Mouse (Mus musculus) kidney, postnatal 25 days (tissue): Measurements from ENCODE around the gene Mvp.

Experiments used
- DNase-seq, 2 experiments: peaks; one replicate each; pipeline ENCODE4 v3.0.0; 2021; ENCODE audit warnings: mixed read lengths in 2 of 2

The Mvp gene

DNA sequence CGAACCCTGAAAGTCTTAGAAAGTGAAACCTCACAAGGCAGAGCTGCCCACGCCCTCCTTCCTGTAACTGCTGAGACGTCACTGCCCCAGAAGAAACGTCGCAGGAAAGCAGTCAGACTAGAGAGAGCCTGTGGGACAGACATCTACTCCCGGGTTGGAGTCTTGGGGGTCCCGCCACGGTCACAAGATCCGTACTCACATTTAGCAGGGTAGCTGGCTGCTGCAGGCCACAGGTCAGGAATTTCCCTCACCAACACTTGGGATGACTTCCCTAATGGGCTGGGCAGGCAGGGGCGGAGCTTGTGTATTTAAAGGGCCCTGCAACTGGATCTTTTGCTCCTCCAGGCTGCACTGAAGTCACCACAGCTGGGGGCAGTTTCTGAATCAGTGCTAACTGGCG lies at the start of gene Mvp:
Gene Mvp, minus strand, starts transcription at position 302 of the 400 bp plus-strand sequence.
- DNase-seq: peak; percentile 86 to 90

DNA sequence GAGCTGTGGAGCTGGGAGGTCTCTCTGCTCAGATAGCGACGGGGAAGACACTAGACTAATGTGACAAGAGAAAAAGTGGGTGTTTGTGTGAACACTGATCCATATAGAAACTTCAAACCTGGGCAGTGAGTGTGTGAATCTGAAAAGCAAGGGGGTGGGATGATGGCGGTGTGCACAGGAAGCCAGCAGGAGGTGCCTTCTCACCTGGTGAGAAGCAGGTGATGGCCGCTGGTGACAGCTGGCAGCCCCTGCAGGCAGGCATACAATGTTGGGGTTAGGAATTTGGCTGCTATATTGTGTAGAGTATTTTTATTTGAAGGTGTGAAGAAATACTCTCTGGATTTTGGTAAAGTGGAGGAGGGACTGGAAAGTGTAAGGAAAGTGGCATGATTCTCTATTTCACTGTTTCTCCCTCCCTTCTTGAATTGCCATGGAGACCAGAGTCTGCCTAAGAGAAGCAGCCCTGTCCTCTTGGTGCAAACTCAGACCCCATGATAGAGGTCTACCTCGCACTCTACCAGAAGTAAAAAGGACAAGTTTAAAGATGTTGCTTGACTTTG lies 40.7 kb upstream of the Mvp start:
- no peak for DNase-seq

DNA sequence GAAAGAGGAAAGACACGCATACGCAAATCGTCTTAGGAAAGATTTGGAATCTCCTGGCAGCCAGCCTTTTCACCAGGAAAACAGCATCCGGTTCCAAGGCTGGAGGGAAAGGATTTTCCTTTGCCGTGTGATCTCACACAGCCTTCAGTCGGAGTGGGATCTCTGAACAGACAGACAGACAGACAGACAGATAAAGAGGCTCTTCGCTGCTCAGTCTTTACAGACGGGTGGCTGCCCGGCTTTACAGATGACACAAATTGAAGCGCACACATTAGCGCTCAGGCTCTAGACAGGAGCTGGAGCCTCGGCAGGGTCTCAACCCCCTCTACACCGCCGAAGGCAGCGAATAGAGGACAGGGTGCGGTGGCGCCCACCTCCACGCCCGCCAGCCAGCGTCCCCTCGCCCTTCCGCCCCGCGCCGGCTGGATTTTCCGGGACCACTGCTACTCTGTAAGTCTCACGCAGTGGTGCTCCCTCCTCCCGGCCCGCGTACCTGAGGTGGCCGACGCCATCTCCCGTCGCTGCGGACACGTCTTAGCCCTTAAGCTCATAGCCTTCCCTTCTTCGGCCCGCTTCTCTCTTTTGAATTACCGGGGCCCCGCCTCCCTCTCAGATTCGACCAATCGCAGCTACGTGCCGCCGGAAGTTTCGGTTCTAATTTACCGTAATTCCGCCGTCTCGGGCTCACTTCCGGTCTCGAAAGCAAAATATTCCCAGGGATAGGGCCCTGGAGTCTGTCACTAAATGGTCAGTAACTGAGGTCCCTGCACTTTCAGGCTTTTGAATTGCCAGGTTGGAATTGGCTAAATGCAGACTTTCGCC lies 27.6 kb upstream of the Mvp start, which contains the start of gene Kif22:
Gene Kif22, minus strand, starts transcription at position 621 of the 822 bp plus-strand sequence.
- peak; percentile 92 to 93 for DNase-seq

- peak in 1 of 2 experiments; percentile 26 for DNase-seq
Measured at GRCm38 (mm10) chr7:127031244-127031643, 16.8 kb upstream of the Mvp start.

DNA sequence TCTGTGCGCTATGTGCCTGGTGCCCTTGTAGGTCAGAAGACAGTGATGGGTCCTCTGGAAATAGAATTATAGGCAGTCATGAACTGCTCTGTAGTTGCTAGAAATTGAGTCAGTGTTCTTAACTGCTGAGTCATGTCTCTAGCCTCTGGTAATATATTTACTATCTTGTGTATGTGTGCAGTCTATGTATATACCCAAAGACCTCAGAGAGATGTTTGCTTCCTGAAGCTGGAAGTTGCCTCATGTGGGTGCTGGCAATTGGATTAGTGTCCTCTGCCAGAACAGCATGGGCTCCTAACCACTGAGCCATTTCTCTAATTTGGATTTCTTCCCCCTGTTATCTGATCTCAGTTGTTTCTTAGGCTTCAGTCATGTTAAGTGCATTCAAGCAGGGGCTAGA lies 15.8 kb upstream of the Mvp start:
- DNase-seq: no peak

- DNase-seq: no peak
Measured at GRCm38 (mm10) chr7:127027885-127028284, 13.5 kb upstream of the Mvp start.

DNA sequence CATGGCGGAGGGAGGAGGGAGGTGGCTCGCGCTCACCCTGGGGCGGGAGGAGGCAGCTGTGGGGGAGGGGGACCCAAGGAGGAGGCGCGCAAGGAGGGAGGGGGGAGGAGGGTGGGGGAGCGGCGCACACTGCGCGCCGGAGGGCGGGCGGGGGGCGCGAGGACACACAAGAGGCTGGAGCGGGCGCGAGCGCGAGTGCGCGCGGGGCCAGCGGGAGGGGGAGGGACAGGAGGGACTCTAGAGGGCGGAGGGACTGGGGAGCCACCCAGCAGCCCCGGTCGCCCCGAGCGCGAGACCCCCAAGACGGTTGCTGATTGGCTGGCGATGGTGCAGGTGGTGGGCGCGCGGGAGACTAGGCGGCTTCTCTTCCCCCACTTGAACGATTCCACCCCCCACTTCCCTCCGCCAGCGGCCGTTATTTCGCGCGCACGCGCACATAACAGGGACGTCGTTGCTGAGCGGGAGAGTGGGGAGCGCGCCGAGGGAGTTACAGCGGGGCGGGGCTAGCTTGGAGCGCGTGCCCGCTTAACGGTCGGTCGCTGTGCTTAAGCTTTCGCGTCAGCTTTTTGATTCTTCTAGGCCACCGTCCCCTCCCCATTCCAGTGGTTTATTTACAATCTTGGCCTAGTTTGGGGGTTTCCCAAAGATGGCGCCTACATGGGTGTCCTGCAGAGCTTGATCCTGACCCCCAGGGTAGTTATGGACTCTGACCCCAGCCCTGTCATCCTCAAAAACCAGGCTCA lies 12.7 kb upstream of the Mvp start, which contains the start of gene Maz:
Gene Maz, minus strand, starts transcription at position 54 of the 743 bp plus-strand sequence.
- DNase-seq: peak; percentile 100

- no peak for DNase-seq
Measured at GRCm38 (mm10) chr7:127026616-127026983, 12.2 kb upstream of the Mvp start.

GRCm38 (mm10) chr7:127026161-127026600 lies 11.8 kb upstream of the Mvp start:
- DNase-seq: peak; percentile 76 to 93

GRCm38 (mm10) chr7:127025556-127026160 lies 11.2 kb upstream of the Mvp start:
- DNase-seq: peak; percentile 40 to 77

DNA sequence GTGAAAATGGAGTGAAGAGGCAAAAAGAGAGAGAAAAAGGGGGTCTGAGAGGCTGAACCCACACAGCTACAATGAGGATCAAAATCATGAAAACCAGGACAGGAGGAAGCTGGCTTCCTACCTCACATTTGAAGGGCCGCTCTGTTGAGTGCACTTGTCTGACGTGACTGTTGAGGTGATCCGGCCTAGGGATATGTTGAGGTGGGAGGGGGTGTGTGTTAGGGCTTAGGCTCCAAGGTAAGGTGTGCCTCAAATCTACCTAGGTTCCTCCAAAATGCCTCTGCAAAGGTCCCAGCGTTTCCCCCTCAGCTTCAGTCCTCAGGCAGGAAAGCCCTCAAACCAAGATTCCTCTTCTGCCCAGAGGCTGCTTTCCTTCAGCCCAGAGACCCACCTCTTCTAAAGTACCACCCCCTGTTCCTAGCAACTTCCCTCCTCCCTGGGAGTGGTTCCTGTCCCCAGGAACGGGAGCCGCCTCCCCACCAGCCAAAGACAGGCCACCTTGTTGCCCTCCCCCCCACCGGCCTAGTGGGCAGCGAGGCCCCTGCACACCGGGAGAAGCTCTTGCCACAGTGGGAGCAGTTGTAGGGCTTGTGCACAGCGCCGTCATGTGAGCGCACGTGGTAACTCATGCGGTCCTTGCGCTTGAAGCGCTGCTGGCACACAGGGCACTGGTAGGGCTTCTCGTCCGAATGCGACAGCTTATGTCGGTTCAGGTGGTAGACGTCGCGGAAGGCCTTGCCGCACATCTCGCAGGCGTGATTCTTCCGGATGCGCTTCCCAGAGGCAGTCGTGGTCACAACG lies 10.5 kb upstream of the Mvp start:
- DNase-seq: peak; percentile 86 to 94

- DNase-seq: peak in 1 of 2 experiments; percentile 40
Measured at GRCm38 (mm10) chr7:127023896-127024690, 9.7 kb upstream of the Mvp start.

DNA sequence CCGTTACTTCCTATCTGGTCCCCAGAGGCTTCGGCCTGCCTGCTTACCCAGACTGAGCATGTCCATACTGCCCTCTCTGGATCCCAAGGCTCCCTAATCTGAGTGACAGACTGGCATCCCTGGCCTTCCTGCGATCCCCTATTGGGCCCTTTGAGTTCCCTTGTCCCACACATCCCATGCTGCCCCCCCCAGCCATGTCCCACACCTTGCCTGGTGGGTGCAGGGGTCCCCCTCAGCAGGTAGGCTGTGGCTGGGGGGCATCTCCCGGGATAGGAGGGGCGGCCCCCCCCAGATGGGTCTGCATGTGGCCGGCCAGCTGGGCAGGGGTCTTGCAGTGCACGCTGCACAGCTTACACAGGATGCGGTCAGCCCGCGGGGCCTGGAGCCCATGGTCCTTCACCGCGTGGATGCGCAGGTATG lies 8.9 kb upstream of the Mvp start:
- peak in 1 of 2 experiments; percentile 49 for DNase-seq

DNA sequence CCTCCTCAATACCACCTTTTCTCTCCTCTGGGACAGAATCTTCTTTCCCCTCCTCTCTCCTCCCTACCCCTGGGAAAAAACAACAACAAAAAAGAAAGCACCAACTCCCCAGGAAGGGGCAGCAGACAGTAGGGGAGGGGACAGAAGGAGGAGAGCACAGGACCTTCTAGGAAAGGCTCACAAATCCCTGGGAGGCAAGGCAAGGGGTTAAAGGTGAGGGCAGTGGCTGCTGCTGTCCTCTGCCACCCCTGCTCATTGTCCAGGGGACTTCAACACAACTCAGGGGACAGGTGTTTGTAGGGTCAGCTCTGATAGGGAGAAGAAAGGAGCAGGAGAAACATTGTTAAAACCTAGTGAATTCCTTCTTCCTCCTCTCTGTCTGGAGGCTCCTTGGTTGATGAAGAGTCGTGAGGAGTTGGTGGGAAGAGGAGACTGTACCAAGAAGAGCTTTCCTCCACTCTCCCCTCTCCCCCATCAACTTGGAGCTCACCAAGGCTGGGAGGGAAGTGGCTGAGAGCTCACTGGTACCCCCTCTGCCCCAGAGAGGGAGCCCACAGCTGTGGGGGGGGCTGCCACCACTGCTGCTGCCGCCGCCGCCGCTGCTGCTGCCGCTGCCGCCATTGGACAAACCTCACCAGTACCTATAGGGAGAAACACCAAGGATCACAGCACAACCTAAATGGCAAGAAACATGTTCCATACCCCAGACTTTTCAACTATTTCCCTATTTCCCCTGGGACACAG lies 8.3 kb upstream of the Mvp start:
- DNase-seq: peak in 1 of 2 experiments; percentile 38

GRCm38 (mm10) chr7:127021563-127022527 lies 7.4 kb upstream of the Mvp start:
- peak in 1 of 2 experiments; percentile 15 for DNase-seq

DNA sequence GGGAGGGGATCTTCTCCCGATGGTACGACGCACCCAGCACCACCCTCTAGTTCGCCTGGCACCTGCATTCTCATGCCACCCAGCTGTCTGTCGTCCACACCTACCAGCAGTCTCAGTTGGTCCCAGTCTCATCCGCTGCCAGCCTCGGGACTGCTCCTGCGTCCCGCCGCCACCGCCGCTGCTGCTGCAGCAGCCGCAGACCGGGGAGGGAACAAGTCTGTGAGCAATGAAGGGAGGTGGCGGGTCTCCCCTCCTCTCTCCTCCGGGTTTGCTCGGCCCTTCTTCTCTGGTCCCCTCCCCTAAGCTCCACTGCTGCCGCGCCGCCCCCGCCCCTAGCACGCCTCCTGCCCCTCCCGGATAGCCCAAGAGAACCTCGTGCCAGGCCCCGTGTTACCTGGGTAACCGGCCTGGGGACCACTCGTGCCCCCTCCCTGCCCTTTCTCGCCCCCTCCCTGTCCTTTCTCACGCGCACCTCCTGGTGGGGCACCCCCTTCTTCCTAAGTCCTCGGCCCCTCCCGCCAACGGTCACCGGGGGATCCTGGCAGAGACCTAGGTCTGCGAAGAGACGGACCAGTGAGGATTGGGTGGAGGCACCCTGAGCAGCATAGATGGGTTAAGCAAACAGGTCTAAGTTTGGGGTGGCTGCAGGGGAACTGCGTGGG lies 6.6 kb upstream of the Mvp start, which contains the start of the genes Gm42742 and Prrt2:
Gene Gm42742, minus strand, starts transcription at position 197 of the 662 bp plus-strand sequence.
Gene Prrt2, minus strand, starts transcription at position 311 of the 662 bp plus-strand sequence.
- DNase-seq: peak; percentile 32 to 70

DNA sequence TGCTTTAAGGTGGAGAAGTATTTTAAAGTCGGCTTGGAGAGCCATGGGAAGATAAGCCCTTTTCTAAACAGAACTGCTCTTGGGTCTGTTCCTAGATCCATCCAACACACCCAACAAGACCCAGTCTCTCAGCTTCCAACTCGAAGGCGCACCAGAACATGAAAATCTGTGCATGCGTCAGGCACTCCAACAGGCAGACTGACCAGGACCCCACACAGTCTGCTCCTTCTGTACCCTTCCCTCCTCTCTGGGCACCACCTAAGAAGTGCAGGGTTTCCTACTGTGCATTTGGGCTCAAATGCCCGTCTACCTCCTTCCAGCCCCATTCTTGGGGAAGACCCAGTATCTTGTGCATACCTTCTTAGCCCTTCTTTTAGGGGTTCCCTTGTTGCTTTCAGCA lies 6.1 kb upstream of the Mvp start:
- no peak for DNase-seq

GRCm38 (mm10) chr7:127020031-127020430 lies 5.6 kb upstream of the Mvp start:
- no peak for DNase-seq
